Mouse (Mus musculus): Measurements from ENCODE around the gene Arl2. TPM values are rescaled to one million over a fixed set of nuclear protein-coding genes. Genes with fewer than 3 reads are reported as not detected.

Arl2 gene
- 20.1 TPM for total RNA-seq (2023)

DNA sequence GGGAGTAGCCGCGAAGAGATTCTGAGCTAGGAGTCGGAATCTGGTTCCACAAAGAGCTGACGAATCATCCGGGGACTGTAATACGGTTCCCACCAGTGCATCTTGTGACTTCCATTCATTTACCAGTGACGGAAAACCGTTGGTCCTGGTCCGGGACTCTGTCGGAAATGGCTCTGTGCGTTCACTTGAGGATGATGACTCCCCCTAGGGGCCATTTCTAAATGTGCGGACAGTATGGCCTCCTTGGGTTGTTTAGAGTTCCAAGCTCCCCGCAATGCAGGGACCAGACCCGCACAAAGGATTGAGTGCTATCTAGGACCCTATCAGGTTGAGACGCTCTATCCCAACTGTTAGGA lies at the start of gene Arl2:
Arl2 (minus strand) TSS at position 155 of the 356 bp plus-strand sequence.

DNA sequence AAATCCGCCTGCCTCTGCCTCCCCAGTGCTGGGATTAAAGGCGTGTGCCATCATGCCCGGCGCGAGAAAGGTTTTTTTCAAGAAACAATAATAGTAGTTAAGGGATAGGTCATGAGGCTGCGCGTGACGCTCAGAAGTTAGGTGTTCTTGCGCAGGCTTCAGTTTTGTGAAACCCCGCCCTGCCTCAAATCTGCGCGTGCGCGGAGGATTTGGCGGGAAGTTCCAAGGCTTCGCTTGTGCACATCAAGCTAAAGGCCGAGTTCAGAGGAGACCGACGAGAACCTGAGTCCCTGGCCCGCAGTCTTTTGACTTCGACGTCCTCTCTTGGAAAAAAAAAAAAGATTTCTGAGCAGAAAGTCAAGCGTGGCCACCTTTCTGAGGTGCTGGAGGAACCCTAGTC lies 42.8 kb upstream of the Arl2 start, which contains the start of gene Majin:
Majin (plus strand) TSS at position 258 of the 400 bp plus-strand sequence.

DNA sequence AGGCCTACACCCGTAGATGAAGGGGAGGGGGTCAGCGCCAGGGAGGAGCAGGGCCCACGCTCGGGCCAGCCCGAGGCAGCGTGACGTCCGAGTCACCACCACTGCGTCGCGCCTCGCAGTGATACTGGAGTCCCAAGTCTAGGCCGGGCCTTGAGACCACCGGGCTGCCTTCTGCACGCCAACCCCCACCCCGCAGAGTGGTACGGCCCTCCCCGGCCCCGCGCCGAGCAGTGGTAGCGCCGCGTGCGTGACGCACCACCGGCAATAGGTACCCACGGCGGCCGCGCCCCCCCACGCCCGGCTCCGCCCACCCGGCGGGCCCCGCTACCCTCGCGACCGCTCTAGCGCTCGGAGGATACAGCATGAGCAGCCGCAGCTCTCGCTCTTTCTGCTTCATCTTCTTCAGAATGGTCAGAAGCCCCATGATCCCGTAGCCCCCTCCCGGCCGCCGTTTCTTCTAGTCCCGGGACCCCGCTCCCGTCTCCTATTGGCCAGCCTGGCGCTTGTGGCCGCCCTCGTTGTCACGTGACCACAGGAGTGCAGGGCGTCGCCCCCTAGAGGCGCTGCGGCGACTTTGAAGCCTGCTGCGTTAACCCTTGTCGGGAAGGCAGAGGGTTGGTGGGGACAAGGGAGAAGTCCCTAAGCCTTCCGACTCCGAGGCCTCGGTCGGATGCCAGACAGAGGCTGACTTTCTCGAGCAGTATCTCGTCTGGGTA lies 512 bp downstream of the Arl2 start, which contains the start of gene Batf2:
Batf2 (plus strand) TSS at position 306 of the 716 bp plus-strand sequence.

DNA sequence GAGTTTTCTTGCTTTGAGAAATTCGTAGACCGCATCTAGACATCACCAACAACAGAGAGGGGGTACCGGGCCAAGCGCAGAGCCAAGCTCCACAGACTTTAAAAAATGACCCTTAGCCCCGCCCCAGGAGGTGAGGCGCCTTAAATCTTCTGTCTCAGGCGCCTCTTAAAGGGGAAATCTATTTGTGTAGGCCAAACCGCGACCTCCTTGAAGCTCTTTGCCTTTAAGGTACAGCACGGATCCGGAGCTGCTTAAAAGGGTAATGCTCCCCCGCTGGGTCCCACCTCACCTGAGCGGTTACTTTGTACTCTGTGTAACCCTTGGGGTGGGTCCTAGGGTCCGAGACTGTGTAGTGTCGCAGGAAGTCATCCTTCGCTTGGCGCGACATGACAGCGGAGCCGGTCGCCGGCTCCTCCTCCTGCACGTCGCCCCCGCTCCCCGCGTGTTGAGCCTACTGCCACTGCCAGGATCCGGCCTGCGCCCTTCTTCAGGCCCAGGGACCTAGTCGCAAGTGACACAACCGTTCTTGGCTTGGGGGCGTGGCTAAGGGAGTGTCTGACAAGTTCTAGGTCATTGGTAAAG lies 13.5 kb downstream of the Arl2 start, which contains the start of gene Snx15:
Snx15 (minus strand) TSS at position 545 of the 582 bp plus-strand sequence.

GRCm38 (mm10) chr19:6117986-6118676 lies 23.2 kb downstream of the Arl2 start, which contains the start of gene Sac3d1:
TSS of gene Sac3d1 (minus strand) at chr19:6118650.

GRCm38 (mm10) chr19:6105586-6105985 lies 35.8 kb downstream of the Arl2 start, which contains the start of gene Naaladl1:
TSS of gene Naaladl1 (plus strand) at chr19:6105782.

GRCm38 (mm10) chr19:6094119-6094518 lies 47.2 kb downstream of the Arl2 start, which contains the start of gene AC131692.1:
TSS of gene AC131692.1 (plus strand) at chr19:6094419.

DNA sequence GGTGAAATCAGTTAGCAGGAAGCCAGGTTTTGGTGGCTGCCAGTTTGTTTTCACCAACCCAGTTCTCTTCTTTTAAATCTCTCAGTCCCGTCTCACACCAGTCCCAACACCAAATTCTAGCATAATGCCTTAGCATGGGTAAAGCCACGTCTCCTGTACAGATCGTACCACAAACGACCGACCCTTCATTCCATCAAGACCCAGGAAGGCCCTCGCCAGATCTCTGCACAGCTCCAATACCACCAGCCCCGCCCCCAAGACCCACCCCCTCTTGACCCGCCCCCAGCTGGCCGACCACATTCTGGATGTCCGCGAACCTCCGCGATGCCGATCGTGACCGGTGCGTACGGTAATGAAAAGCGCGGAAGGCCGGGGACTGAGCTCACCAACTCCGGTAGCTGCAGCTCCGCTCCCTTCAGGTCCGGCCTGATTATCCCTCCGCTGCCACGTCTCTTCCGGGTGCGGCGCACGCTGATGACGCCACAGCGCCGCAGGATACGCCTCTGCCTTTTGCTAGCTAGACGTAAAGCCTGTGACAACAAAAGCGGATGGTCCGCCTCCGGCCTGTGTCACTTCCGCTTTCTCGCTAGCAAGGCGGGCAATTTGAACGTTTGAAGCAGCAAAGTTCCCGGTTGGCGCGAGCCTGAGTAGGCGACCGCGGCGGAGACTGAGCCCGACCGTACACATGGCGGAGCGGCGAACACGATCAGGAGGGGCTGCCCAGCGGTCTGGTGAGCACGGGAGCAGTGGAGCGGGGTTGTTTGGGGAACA lies 56.7 kb downstream of the Arl2 start, which contains the start of the genes Zfpl1 and Cdca5:
Zfpl1 (minus strand) TSS at position 479 of the 771 bp plus-strand sequence.
Cdca5 (plus strand) TSS at position 506 of the 771 bp plus-strand sequence.

Other genes starting within 250 kb of the Arl2 start
- gene Tigd3, start 247.4 kb downstream of the Arl2 start, total RNA-seq (2023): 2.3 TPM
- 116 TPM for gene Dpf2, start 228.5 kb downstream of the Arl2 start, total RNA-seq (2023)
- gene Cdc42ep2, start 216.7 kb downstream of the Arl2 start, total RNA-seq (2023): 0.59 TPM
- gene Pola2, start 177.3 kb downstream of the Arl2 start, total RNA-seq (2023): 53.3 TPM
- not detected for gene Slc22a20, start 155.4 kb downstream of the Arl2 start, total RNA-seq (2023)
- 109 TPM for gene Capn1, start 125.7 kb downstream of the Arl2 start, total RNA-seq (2023)
- 59.7 TPM for gene Syvn1, start 95.0 kb downstream of the Arl2 start, total RNA-seq (2023)
- gene Mrpl49, start 83.8 kb downstream of the Arl2 start, total RNA-seq (2023): 18.5 TPM
- gene Fau, start 83.7 kb downstream of the Arl2 start, total RNA-seq (2023): 3,209 TPM
- 10.9 TPM for gene Znhit2, start 80.4 kb downstream of the Arl2 start, total RNA-seq (2023)
- 17.4 TPM for gene Tm7sf2, start 73.2 kb downstream of the Arl2 start, total RNA-seq (2023)
- 112 TPM for gene Vps51, start 64.3 kb downstream of the Arl2 start, total RNA-seq (2023)
- not detected for gene Tmem262, start 61.5 kb downstream of the Arl2 start, total RNA-seq (2023)
- gene Gm28374, start 59.3 kb downstream of the Arl2 start, total RNA-seq (2023): not detected
- gene Zfpl1, start 56.6 kb downstream of the Arl2 start, total RNA-seq (2023): 58.2 TPM
- gene Cdca5, start 56.6 kb downstream of the Arl2 start, total RNA-seq (2023): 0.91 TPM
- gene AC131692.1, start 47.1 kb downstream of the Arl2 start, total RNA-seq (2023): not detected
- not detected for gene Naaladl1, start 35.8 kb downstream of the Arl2 start, total RNA-seq (2023)
- gene Sac3d1, start 22.9 kb downstream of the Arl2 start, total RNA-seq (2023): 5.0 TPM
- 27.8 TPM for gene Snx15, start 13.2 kb downstream of the Arl2 start, total RNA-seq (2023)
- gene Batf2, start 565 bp downstream of the Arl2 start, total RNA-seq (2023): 0.41 TPM
- not detected for gene Majin, start 42.8 kb upstream of the Arl2 start, total RNA-seq (2023)
- gene Gpha2, start 84.8 kb upstream of the Arl2 start, total RNA-seq (2023): not detected
- gene Ppp2r5b, start 94.3 kb upstream of the Arl2 start, total RNA-seq (2023): 17.5 TPM
- gene Atg2a, start 100.1 kb upstream of the Arl2 start, total RNA-seq (2023): 229 TPM
- gene Ehd1, start 135.2 kb upstream of the Arl2 start, total RNA-seq (2023): 37.0 TPM
- 4.9 TPM for gene Cdc42bpg, start 164.9 kb upstream of the Arl2 start, total RNA-seq (2023)
- 22.2 TPM for gene Men1, start 193.4 kb upstream of the Arl2 start, total RNA-seq (2023)
- 519 TPM for gene Map4k2, start 199.6 kb upstream of the Arl2 start, total RNA-seq (2023)
- gene Sf1, start 222.1 kb upstream of the Arl2 start, total RNA-seq (2023): 1,178 TPM
- 47.7 TPM for gene Pygm, start 242.9 kb upstream of the Arl2 start, total RNA-seq (2023)

Measured in CD4-positive naive resting alpha-beta T cell, adult 76 days (primary cell).